Mouse (Mus musculus): ENCODE results near the gene Dhodh.

- no peak for TF ChIP-seq CTCF (IDR thresholded peaks at IDR 0.05; ENCODE audit: low read depth)
- no peak for TF ChIP-seq EP300 (IDR thresholded peaks at IDR 0.05; ENCODE audit: low read depth)
Measured at GRCm38 (mm10) chr8:109656860-109657259, 48.4 kb upstream of the Dhodh start.
